Mouse (Mus musculus) G1E (cell line): Measurements from ENCODE around the gene Tmem88b.

Experiments used
- CTCF ChIP-seq: IDR thresholded peaks from 2 replicates; pipeline ENCODE4 v1.5.1; 2012; ENCODE audit warnings: low read depth, low read length, inconsistent platforms, mixed read lengths
- GATA1 ChIP-seq: IDR thresholded peaks from 2 replicates; pipeline ENCODE4 v1.6.1; 2012; ENCODE audit warnings: borderline replicate concordance, low read length, inconsistent platforms, mixed read lengths
- POLR2AphosphoS5 ChIP-seq: IDR thresholded peaks from 2 replicates; pipeline ENCODE4 v1.6.1; 2012; ENCODE audit warnings: low read depth, low read length, inconsistent platforms; ENCODE audit not compliant: insufficient replicate concordance
- TAL1 ChIP-seq: conservative IDR thresholded peaks from 2 replicates; pipeline ENCODE4 v1.6.1; 2012; ENCODE audit warnings: low read depth, low read length, inconsistent platforms, mixed read lengths

GRCm38 (mm10) chr4:155744474-155744873 lies 41.2 kb downstream of the Tmem88b start:
- TF ChIP-seq CTCF (no peak), POLR2AphosphoS5 (no peak), TAL1 (no peak), GATA1 (no peak)
